Mouse (Mus musculus): Measurements from ENCODE around the gene Galnt3. TPM values are rescaled to one million over a fixed set of nuclear protein-coding genes. Genes with fewer than 3 reads are reported as not detected.
A peak's percentile ranks its signal among the peaks of the same experiment; 100 is the strongest.

Galnt3 gene
- 1 to 10 TPM; 2.1 to 3.2 (median 2.5) TPM for total RNA-seq (2022)

GRCm38 (mm10) chr2:66124591-66125271 lies at the start of gene Galnt3:
Gene Galnt3 (minus strand): TSS chr2:66124994.
- DNase-seq (ENCODE audit: low spot score in 2 of 2) = peak in 1 of 2 experiments; percentile 9

GRCm38 (mm10) chr2:66173134-66173533 lies 48.3 kb upstream of the Galnt3 start:
- no peak for DNase-seq (ENCODE audit: low spot score in 2 of 2)

GRCm38 (mm10) chr2:66171643-66172042 lies 46.8 kb upstream of the Galnt3 start:
- no peak for DNase-seq (ENCODE audit: low spot score in 2 of 2)

- no peak for DNase-seq (ENCODE audit: low spot score in 2 of 2)
Observed at GRCm38 (mm10) chr2:66170721-66171120, 45.9 kb upstream of the Galnt3 start.

DNA sequence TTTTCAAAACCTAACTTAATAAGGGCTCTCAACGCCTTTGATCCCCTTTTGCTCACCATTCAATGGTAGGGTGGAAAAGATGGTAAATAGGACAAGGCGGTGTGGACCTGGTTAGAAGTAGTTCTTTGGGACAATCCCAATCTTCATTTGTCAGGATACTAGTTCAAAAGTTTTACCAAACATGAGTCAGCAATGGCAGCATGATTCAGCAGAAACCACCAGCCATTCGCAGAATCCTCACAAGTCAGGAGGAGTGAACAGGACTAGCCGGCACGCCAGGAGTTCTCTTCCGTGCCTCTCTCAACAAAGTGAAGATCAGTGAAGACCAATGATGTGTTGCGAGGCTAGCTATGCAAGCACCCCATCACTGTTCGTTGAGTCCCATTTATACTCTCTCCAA lies 40.2 kb upstream of the Galnt3 start:
- no peak for DNase-seq (ENCODE audit: low spot score in 2 of 2)

DNA sequence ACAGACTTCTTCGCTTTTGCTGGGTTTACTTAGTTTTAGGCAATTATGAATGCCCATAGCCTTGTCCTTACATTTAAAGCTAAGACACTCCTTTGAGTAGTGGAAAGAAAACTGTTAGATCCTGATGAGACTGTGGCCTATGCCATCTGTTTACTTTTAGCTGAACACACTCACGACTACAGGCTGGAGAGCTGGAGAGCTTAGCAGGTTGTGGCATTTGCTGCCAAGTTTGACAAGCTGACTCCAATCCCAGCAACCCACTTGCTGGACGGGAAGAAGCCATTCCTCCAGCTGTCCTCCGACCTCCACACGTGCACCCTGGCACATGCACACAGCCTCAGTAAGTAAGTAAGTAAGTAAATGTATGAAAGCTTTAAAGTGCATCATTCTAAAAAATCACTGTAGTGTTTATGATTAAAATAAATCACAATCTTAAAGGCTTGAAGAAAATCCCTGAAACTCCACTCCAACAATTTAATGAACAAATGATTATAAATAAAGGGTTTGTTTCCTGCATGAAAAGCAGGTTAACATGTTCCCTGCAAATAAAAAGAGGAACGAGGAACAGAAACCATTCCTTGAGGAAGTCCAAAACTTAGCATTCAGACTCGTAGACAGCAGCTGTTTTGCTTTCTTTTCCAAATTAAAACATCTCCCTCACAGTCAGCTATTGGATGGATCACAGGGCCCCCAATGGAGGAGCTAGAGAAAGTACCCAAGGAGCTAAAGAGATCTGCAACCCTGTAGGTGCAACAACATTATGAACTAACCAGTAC lies 33.5 kb upstream of the Galnt3 start:
- DNase-seq (ENCODE audit: low spot score in 2 of 2) = peak in 1 of 2 experiments; percentile 15

GRCm38 (mm10) chr2:66151436-66151835 lies 26.6 kb upstream of the Galnt3 start:
- DNase-seq (ENCODE audit: low spot score in 2 of 2) = no peak

DNA sequence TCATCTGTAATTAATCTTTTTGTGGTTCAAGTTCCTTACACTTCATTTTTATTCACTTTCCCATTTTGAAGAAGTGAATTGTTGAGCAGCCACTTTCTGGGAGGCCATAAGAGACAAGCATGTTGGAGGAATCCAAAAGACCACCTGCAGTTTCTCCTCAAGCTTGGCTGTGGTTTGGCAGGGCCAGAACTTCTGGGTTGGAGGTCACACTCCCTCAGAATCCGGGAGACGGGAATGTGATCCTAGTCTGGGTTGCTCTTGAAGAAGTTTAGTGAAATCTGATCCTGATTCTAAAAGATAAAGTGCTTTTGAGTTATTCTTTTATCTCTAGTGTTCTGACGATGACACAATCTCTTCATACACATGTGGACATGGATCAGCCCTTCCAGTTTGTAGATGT lies 25.7 kb upstream of the Galnt3 start:
- DNase-seq (ENCODE audit: low spot score in 2 of 2) = no peak

- no peak for DNase-seq (ENCODE audit: low spot score in 2 of 2)
Observed at GRCm38 (mm10) chr2:66148654-66149230, 23.9 kb upstream of the Galnt3 start.

- DNase-seq (ENCODE audit: low spot score in 2 of 2) = no peak
Observed at GRCm38 (mm10) chr2:66146473-66146872, 21.7 kb upstream of the Galnt3 start.

- no peak for DNase-seq (ENCODE audit: low spot score in 2 of 2)
Observed at GRCm38 (mm10) chr2:66144770-66145169, 20.0 kb upstream of the Galnt3 start.

GRCm38 (mm10) chr2:66143284-66143683 lies 18.5 kb upstream of the Galnt3 start:
- no peak for DNase-seq (ENCODE audit: low spot score in 2 of 2)

- no peak for DNase-seq (ENCODE audit: low spot score in 2 of 2)
Observed at GRCm38 (mm10) chr2:66142711-66143110, 17.9 kb upstream of the Galnt3 start.

- DNase-seq (ENCODE audit: low spot score in 2 of 2) = no peak
Observed at GRCm38 (mm10) chr2:66142268-66142667, 17.5 kb upstream of the Galnt3 start.

DNA sequence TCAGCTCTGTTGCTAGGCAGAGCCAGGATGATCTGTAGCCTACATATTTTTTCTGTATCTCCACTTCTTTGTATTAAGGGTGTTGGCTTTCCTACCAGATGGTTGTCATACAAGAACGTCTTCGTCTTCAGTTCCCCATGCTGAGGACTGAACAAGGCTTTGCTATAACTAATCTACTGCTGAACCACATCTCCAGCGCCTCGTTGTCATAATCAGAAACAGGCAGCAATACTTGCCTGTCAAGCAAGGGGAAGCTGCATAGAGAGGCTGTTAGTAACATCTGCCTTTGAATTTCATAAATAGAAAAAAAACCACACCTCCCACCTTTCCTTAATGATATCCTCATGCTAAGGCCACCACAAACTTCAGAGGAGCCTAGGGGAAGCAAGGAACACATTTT lies 15.5 kb upstream of the Galnt3 start:
- DNase-seq (ENCODE audit: low spot score in 2 of 2) = no peak

- DNase-seq (ENCODE audit: low spot score in 2 of 2) = no peak
Observed at GRCm38 (mm10) chr2:66131862-66132544, 7.2 kb upstream of the Galnt3 start.

DNA sequence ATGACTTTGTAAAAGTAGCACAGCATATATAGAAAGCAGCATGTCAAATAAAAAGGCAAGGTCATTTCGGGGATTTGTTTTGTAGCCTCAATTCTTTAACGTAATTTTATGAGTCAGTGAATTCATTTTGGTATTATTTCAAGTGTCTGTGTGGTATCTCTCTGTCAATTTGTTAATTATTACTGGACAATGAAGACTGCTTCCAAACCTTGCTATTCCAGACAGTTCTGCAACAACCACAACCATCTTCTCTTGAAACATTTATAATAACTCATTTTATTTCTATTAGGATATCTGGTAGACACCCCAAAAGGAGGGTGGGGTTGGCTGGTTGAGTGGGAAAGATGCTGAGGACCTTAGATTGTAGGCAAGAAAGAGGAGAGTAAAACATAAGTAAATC lies 4.1 kb upstream of the Galnt3 start:
- no peak for DNase-seq (ENCODE audit: low spot score in 2 of 2)

- no peak for DNase-seq (ENCODE audit: low spot score in 2 of 2)
Observed at GRCm38 (mm10) chr2:66127541-66127940, 2.7 kb upstream of the Galnt3 start.

GRCm38 (mm10) chr2:66126936-66127335 lies 2.1 kb upstream of the Galnt3 start:
- DNase-seq (ENCODE audit: low spot score in 2 of 2) = no peak

- peak in 1 of 2 experiments; percentile 9 for DNase-seq (ENCODE audit: low spot score in 2 of 2)
Observed at GRCm38 (mm10) chr2:66123756-66124589, 821 bp downstream of the Galnt3 start.

DNA sequence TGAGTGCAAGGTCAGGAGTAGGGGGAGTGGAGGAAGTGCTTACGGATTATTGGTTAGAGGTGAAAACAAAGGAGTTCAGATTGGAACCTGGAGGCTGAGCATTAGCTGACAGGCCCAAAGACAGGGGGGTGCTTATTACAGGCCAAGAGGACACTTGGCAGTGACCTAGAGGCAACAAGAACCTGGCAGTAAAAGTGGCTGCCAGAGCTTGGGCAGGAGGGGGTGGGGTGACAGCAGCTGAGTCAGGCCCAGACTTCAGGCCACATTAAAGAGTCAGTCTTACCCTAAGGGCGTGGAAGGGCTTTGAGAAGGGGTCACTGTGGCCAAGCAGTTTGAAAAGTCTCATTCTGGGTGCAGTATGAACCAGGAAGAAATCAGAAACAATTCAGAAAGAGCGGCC lies 7.1 kb downstream of the Galnt3 start:
- DNase-seq (ENCODE audit: low spot score in 2 of 2) = no peak
